Mouse (Mus musculus) hindbrain, postnatal 0 days (tissue): ENCODE data around the gene Fbxl13. TPM values are rescaled to one million over a fixed set of nuclear protein-coding genes. Genes with fewer than 3 reads are reported as not detected.

Experiments used
- ATAC-seq: fragments of 200-750 bp; cut with Nextera tagmentation; 2 replicates; pipeline ENCODE4 v1.8.0; 2017; ENCODE audit warnings: mild to moderate bottlenecking, moderate TSS enrichment, moderate library complexity
- DNase-seq: peaks from one replicate; pipeline ENCODE4 v3.0.0-alpha.2; 2015; ENCODE audit warnings: low spot score
- H3K27ac ChIP-seq: fragments of 300-500 bp; sonication (generic); 2 replicates; pipeline ENCODE4 v1.5.1; 2014; ENCODE audit warnings: mild to moderate bottlenecking
- H3K27me3 ChIP-seq: fragments of 300-500 bp; sonication (generic); 2 replicates; pipeline ENCODE4 v1.6.1; 2014; ENCODE audit warnings: low read length, mixed read lengths; ENCODE audit not compliant: insufficient read depth
- H3K36me3 ChIP-seq: fragments of 300-500 bp; sonication (generic); 2 replicates; pipeline ENCODE4 v1.6.1; 2014; ENCODE audit warnings: low read length, mixed read lengths; ENCODE audit not compliant: insufficient read depth
- H3K4me1 ChIP-seq: fragments of 300-500 bp; sonication (generic); 2 replicates; pipeline ENCODE4 v1.6.1; 2014; ENCODE audit warnings: antibody characterized with exemption, low read length, mixed read lengths; ENCODE audit not compliant: insufficient read depth
- H3K4me2 ChIP-seq: fragments of 300-500 bp; sonication (generic); 2 replicates; pipeline ENCODE4 v1.6.1; 2014; ENCODE audit warnings: low read depth, mild to moderate bottlenecking, low read length, moderate library complexity, mixed read lengths
- H3K4me3 ChIP-seq: fragments of 300-500 bp; sonication (generic); 2 replicates; pipeline ENCODE4 v1.5.1; 2014; ENCODE audit warnings: low read length
- H3K9ac ChIP-seq: fragments of 300-500 bp; sonication (generic); replicated peaks from 2 replicates; pipeline ENCODE4 v1.6.1; 2014; ENCODE audit warnings: mild to moderate bottlenecking, low read length, moderate library complexity, mixed read lengths
- H3K9me3 ChIP-seq: fragments of 300-500 bp; sonication (generic); 2 replicates; pipeline ENCODE4 v1.6.1; 2016; ENCODE audit warnings: low read length, mixed read lengths
- CTCF ChIP-seq: IDR thresholded peaks from 2 replicates; pipeline ENCODE4 v1.5.1; 2016; ENCODE audit warnings: antibody characterized with exemption, control low read depth, low read depth
- WGBS: fragments of 180-500 bp; shearing (Covaris S2); extraction: QIAGEN DNeasy Blood & Tissue Kit; methylation state at CpG from one replicate; pipeline ENCODE4 v1.1.7; 2014; 5-methylcytosine and 5-hydroxymethylcytosine counted together
- polyA plus RNA-seq: library from polyadenylated mRNA; unstranded; fragments of >200 nt; fragmentation: Nextera tagmentation; extraction: Ambion mirVana; gene quantifications from 2 replicates; pipeline ENCODE4 v1.2.1, GENCODE M21; 2015
- total RNA-seq: library from RNA; depleted of rRNA; stranded (reverse); fragments of >200 nt; gene quantifications from 2 replicates; pipeline ENCODE4 v1.2.3, GENCODE M21; 2014

Fbxl13 gene
- total and polyA plus RNA-seq, 2 experiments from 2014 or later, result 0.16 to 0.23 TPM

DNA sequence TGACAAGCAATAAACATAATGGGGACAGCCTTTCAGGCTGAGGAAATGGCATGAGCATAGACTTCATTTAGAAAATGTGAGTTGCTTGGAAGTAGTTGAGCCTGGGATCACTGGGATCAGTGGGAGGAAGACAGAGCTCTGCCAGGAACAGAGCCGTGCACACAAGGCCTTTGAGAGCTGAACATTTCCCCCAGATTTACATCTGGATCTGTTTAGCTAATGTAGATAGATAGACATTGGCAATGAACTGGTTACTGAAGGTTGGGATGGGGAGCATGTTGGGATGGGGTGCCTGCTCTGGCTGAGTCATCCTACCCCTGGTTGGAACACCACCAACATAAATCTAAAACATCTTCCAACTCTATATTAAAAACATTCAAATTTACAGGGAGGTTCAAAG lies 138.5 kb downstream of the Fbxl13 start:
- H3K27ac ChIP-seq, result no peak overlapping the region
- H3K9ac ChIP-seq, result no peak overlapping the region
- H3K4me1 ChIP-seq, result no peaks in the 10 kb centered on the region
- no peak overlapping the region for H3K4me2 ChIP-seq
- DNase-seq (no peak), ATAC-seq (no peak)
- TF ChIP-seq CTCF, result no peak
- no peaks in the 10 kb centered on the region for H3K36me3 ChIP-seq
- no peaks in the 10 kb centered on the region for H3K9me3 ChIP-seq
- H3K4me3 ChIP-seq, result no peak overlapping the region
- H3K27me3 ChIP-seq, result no peaks in the 10 kb centered on the region
- WGBS, result 92% methylated on average over 1 of the region's 1 CpGs

DNA sequence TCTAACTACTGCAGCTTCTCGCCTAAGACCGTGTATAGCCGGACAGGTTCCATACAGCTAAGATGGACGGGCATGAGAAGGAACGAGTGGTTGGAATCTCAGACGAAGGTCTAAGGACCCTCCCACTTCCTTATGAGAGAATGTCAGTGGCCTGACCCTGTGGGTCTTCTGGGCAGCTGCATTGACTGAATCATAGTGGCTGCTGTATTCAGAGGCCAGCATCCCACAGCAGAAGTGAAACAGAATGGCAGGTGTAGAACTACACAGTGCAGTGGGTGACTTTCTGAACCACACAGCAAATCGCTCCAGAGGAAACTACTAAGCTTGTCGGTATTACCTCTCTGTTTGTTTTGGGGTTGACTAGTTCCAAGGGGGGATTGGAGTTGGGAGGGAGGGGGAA lies 140.3 kb downstream of the Fbxl13 start:
- ATAC-seq, result no peak
- H3K9ac ChIP-seq, result no peak overlapping the region
- no peaks in the 10 kb centered on the region for H3K36me3 ChIP-seq
- 78% methylated on average over 8 of the region's 8 CpGs for WGBS
- TF ChIP-seq CTCF, result no peak
- no peak overlapping the region for H3K4me3 ChIP-seq
- no peak overlapping the region for H3K27ac ChIP-seq
- no peak for DNase-seq
- H3K4me2 ChIP-seq, result no peak overlapping the region
- no peaks in the 10 kb centered on the region for H3K27me3 ChIP-seq
- H3K9me3 ChIP-seq, result no peaks in the 10 kb centered on the region
- no peaks in the 10 kb centered on the region for H3K4me1 ChIP-seq

DNA sequence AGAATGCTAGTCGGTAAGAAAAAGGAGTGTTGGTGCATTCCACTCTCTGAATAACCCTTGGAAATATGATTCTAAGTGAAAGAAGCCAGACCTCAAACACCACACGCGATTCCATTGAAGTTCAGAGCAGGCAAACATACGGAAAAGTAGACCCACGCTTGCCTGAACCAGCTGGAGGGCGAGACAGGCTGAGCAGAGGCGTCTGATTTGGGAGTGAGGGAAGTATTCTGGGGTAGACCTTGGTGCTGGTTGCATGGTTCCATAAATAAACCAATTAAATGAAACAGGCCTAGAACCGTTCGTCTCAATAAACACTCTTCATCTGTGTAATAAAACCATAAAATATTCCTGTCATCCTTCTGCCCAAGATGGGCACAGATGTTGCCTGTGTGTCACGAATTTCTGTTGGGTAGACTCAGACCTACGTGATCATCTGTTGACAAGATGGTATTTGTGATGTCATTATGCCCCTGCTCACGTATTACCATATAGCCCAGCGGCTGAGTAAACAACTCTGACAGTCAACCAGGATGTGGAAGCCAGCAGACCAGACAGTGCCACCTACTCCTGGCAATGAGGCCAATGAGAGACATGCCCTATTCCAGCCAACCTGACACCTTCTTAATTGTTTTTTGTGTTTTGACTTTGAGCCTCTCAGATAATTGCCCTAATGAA lies 142.4 kb downstream of the Fbxl13 start:
- Histone ChIP-seq H3K4me2 (no peak overlapping the region), H3K27me3 (no peaks in the 10 kb centered on the region), H3K9me3 (no peaks in the 10 kb centered on the region), H3K4me1 (no peaks in the 10 kb centered on the region), H3K4me3 (no peak overlapping the region), H3K36me3 (no peaks in the 10 kb centered on the region), H3K27ac (no peak overlapping the region), H3K9ac (no peak overlapping the region)
- no peak for ATAC-seq
- TF ChIP-seq CTCF, result no peak
- WGBS, result 92% methylated on average over 13 of the region's 13 CpGs
- DNase-seq, result no peak

DNA sequence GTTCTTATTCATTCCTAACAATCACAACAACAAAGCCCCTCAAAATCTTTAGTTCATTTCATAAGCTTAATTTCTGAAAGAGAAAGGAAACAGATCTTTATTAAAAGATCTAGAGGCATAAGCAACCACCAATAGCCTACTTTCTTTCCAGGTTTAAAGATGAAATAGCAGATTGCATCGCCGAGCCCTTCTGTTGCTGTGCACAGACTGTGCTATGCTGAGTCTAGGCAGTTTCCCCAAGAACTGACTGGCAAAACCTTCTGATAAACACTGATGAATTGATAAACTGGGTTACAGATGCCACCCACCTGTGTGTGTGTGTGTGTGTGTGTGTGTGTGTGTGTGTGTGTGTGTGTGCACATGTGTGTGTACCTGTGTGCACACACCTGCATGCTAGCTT lies 144.5 kb downstream of the Fbxl13 start:
- Histone ChIP-seq H3K4me2 (no peak overlapping the region), H3K9ac (no peak overlapping the region), H3K36me3 (no peaks in the 10 kb centered on the region), H3K27ac (no peak overlapping the region), H3K4me3 (no peak overlapping the region), H3K4me1 (no peaks in the 10 kb centered on the region), H3K9me3 (no peaks in the 10 kb centered on the region), H3K27me3 (no peaks in the 10 kb centered on the region)
- ATAC-seq (no peak), DNase-seq (no peak)
- no peak for TF ChIP-seq CTCF
- WGBS, result 85% methylated on average over 2 of the region's 2 CpGs

DNA sequence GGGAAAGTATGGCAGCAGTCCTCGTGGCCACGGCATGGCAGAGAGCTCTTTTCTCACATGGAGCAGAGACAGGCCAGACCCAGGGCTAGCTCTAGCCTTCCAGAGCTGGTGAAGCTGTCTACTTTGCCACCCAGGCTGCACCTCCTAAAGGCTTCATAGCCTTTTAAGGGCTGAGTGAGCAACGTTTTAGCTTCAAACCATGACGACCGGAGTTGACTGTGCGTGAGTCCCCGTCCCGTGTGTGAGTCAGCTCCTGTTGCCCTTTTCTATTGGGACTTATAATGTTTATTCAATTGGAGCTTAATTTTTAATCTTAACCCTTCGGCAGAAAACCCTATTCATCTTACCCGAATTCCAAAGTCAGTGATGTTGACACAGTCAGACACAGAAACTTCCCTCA lies 145.3 kb downstream of the Fbxl13 start:
- no peak for TF ChIP-seq CTCF
- 80% methylated on average over 10 of the region's 10 CpGs for WGBS
- H3K4me3 ChIP-seq, result no peak overlapping the region

DNA sequence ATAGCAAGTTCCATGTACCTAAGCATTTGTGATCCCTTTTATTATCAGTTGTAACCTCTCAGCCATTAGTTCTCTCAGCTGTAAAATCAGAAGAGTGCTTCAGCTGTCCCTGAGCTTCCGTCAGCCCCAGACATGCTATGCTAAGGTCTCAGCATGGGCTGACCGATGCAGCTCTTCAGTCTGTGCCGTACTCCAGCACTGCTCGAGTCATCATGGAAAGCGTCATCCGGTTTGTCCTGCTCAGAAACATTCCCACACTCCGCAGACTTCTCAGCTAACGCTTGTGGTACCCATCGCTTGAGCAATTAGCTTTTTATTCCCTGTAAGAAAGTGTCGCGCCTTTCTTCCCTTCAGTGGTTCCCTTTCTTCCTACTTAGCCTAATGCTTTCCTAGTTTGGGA lies 146.5 kb downstream of the Fbxl13 start:
- WGBS, result 81% methylated on average over 11 of the region's 11 CpGs
- TF ChIP-seq CTCF, result no peak

More for the DNA sequence above, 145.3 kb downstream of the Fbxl13 start:
- H3K36me3 ChIP-seq, result no peaks in the 10 kb centered on the region
- no peaks in the 10 kb centered on the region for H3K9me3 ChIP-seq
- no peaks in the 10 kb centered on the region for H3K27me3 ChIP-seq
- DNase-seq (no peak), ATAC-seq (no peak)
- H3K4me2 ChIP-seq, result no peak overlapping the region
- no peak overlapping the region for H3K9ac ChIP-seq
- H3K4me1 ChIP-seq, result no peaks in the 10 kb centered on the region
- H3K27ac ChIP-seq, result no peak overlapping the region

DNA sequence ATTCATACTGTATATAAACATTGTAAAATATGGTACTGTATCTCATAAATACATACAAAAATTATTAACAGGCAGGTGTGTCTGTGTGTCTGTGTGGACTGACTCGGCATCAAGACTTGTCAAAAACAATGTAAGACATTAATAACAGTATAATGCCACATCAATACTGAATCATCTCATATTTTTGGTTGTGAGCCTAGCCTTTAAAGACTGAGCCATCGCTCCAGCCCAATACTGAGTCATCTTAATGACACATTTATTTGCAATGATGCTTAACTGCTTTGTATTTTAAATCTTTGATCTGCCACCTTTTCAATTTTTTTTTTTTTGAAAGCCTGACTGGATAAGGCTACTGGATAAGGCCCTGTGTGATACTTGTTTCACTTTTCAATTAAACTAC lies 146.9 kb downstream of the Fbxl13 start:
- TF ChIP-seq CTCF, result no peak
- no peaks in the 10 kb centered on the region for H3K27me3 ChIP-seq
- no peak for DNase-seq
- 94% methylated on average over 2 of the region's 2 CpGs for WGBS
- no peak overlapping the region for H3K4me3 ChIP-seq
- H3K9ac ChIP-seq, result no peak overlapping the region
- no peaks in the 10 kb centered on the region for H3K9me3 ChIP-seq
- no peaks in the 10 kb centered on the region for H3K36me3 ChIP-seq
- H3K27ac ChIP-seq, result no peak overlapping the region
- ATAC-seq, result no peak
- no peaks in the 10 kb centered on the region for H3K4me1 ChIP-seq
- no peak overlapping the region for H3K4me2 ChIP-seq

More for the DNA sequence above, 146.5 kb downstream of the Fbxl13 start:
- Histone ChIP-seq H3K9ac (no peak overlapping the region), H3K36me3 (no peaks in the 10 kb centered on the region), H3K4me1 (no peaks in the 10 kb centered on the region), H3K9me3 (no peaks in the 10 kb centered on the region), H3K27me3 (no peaks in the 10 kb centered on the region), H3K4me3 (no peak overlapping the region), H3K4me2 (no peak overlapping the region), H3K27ac (no peak overlapping the region)
- DNase-seq (no peak), ATAC-seq (no peak)
